Mouse (Mus musculus): ENCODE measurements around the gene Prdm16. TPM values are rescaled to one million over a fixed set of nuclear protein-coding genes. Genes with fewer than 3 reads are reported as not detected.

The Prdm16 gene
- total and polyA plus RNA-seq, 3 experiments = not detected

DNA sequence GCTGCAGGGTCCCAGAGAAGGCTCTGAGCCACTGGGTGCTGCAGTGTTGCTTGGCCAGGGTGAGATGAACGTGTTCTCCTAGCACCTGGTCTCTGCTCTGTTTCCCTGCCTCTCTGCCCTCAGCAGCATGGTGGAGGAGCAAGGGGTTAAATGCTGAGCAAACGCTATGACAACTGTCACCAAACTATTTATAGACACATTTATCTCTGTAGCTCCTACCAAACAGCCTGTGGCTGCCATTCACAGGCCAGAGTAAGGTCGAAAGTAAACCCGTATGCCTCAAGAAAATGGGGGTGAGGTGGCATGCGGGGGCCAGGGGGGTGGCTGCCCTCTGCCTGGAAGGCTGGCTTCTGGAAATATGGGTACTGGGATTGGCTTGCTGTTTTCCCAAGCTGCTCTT is 94.1 kb downstream of the Prdm16 start:
- no peak overlapping the region for H3K4me2 ChIP-seq (ENCODE audit: insufficient read depth, low read depth, poor library complexity, severe bottlenecking)
- H3K27me3 ChIP-seq (replicated peaks) = no peaks in the 10 kb centered on the region
- dilution Hi-C loops (cut with MboI; ENCODE audit: extremely low pct_ligation_motif_present, extremely low pct_unique_long_range_greater_than_20kb, low sequenced_read_pairs) = no loop called here
- in situ Hi-C loops (cut with MboI; ENCODE audit: low pct_ligation_motif_present, low pct_unique_long_range_greater_than_20kb, low sequenced_read_pairs) = no loop called here
- no peak overlapping the region for H3K27ac ChIP-seq (ENCODE audit: insufficient read depth, low read depth)
- TF ChIP-seq ZC3H11A (IDR thresholded peaks at IDR 0.05; ENCODE audit: low read depth, low read length) = no peak
- no peak for TF ChIP-seq ZNF384 (IDR thresholded peaks at IDR 0.05; ENCODE audit: low read depth, low read length)
- TF ChIP-seq NRF1 (IDR thresholded peaks at IDR 0.05; ENCODE audit: low read depth, low read length) = no peak
- no peak overlapping the region for H3K4me3 ChIP-seq (replicated peaks in 1 of 3; ENCODE audit: low read depth in 2 of 3, low read length in 2 of 3, poor library complexity in 1 of 3)
- DNase-seq (ENCODE audit: extremely low read depth) = no peak
- no peaks in the 10 kb centered on the region for H3K36me3 ChIP-seq (replicated peaks in 1 of 2; ENCODE audit: control insufficient read depth in 1 of 2, insufficient read depth in 1 of 2, low read length in 1 of 2)
- no peaks in the 10 kb centered on the region for H3K4me1 ChIP-seq (ENCODE audit: control insufficient read depth in 1 of 2, insufficient read depth in 2 of 2)
- no peaks in the 10 kb centered on the region for H3K79me2 ChIP-seq (replicated peaks; ENCODE audit: control insufficient read depth, extremely low read depth, insufficient read depth, poor library complexity, severe bottlenecking)
- peaks cover 93% of the 10 kb centered on the region for H3K9me3 ChIP-seq (replicated peaks; ENCODE audit: low read length)
- H3K9ac ChIP-seq (ENCODE audit: insufficient read depth, low read depth) = no peak overlapping the region

DNA sequence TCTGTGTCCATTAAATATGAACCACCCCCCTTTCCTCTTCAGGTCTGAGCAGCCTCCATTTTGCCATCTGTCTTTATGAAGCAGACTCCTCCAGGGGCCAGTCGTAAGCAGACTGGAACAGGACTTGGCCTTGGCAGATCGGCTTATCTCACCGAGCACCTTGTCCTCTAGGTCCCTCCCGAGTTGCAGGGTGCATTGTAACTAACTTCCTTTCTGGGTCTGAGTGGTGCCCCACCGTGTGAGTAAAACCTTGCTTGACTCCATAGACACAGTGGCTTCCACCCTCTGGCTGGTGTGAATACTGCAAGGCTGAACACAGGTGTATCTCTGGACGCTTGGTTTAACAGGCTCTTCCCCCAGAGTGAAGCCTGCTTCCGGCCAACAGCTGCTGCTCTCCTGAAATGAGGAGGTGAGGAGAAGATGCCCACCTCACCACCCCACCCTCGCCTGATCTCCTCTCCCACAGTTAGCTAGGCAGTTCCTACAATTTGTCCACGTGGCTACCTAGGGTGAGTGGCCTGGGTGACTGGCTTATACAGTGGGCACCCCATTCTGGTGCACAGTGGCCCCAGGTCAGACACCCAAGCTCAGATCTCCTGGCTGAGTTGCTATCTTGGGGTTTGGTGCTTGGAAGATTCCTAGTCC is 94.9 kb downstream of the Prdm16 start:
- no peak overlapping the region for H3K4me3 ChIP-seq (replicated peaks in 1 of 3; ENCODE audit: low read depth in 2 of 3, low read length in 2 of 3, poor library complexity in 1 of 3)
- no peak overlapping the region for H3K27ac ChIP-seq (ENCODE audit: insufficient read depth, low read depth)
- in situ Hi-C loops (cut with MboI; ENCODE audit: low pct_ligation_motif_present, low pct_unique_long_range_greater_than_20kb, low sequenced_read_pairs) (no loop called here), dilution Hi-C loops (cut with MboI; ENCODE audit: extremely low pct_ligation_motif_present, extremely low pct_unique_long_range_greater_than_20kb, low sequenced_read_pairs) (no loop called here)
- DNase-seq (ENCODE audit: extremely low read depth) = no peak
- no peak overlapping the region for H3K9ac ChIP-seq (ENCODE audit: insufficient read depth, low read depth)
- peaks cover 93% of the 10 kb centered on the region for H3K9me3 ChIP-seq (replicated peaks; ENCODE audit: low read length)
- H3K4me1 ChIP-seq (ENCODE audit: control insufficient read depth in 1 of 2, insufficient read depth in 2 of 2) = no peaks in the 10 kb centered on the region
- H3K36me3 ChIP-seq (replicated peaks in 1 of 2; ENCODE audit: control insufficient read depth in 1 of 2, insufficient read depth in 1 of 2, low read length in 1 of 2) = no peaks in the 10 kb centered on the region
- H3K27me3 ChIP-seq (replicated peaks) = no peaks in the 10 kb centered on the region
- H3K79me2 ChIP-seq (replicated peaks; ENCODE audit: control insufficient read depth, extremely low read depth, insufficient read depth, poor library complexity, severe bottlenecking) = no peaks in the 10 kb centered on the region
- H3K4me2 ChIP-seq (ENCODE audit: insufficient read depth, low read depth, poor library complexity, severe bottlenecking) = no peak overlapping the region
- TF ChIP-seq NRF1 (IDR thresholded peaks at IDR 0.05; ENCODE audit: low read depth, low read length) (no peak), TBP (conservative IDR thresholded peaks at IDR 0.05; ENCODE audit: low read depth, low read length) (no peak), SIN3A (IDR thresholded peaks at IDR 0.05; ENCODE audit: low read length) (no peak), JUN (IDR thresholded peaks at IDR 0.05; ENCODE audit: insufficient read depth, low read depth, low read length) (no peak), PAX5 (IDR thresholded peaks at IDR 0.05; ENCODE audit: low read length) (no peak), ZKSCAN1 (IDR thresholded peaks at IDR 0.05; ENCODE audit: borderline replicate concordance, low read depth, low read length) (no peak)

DNA sequence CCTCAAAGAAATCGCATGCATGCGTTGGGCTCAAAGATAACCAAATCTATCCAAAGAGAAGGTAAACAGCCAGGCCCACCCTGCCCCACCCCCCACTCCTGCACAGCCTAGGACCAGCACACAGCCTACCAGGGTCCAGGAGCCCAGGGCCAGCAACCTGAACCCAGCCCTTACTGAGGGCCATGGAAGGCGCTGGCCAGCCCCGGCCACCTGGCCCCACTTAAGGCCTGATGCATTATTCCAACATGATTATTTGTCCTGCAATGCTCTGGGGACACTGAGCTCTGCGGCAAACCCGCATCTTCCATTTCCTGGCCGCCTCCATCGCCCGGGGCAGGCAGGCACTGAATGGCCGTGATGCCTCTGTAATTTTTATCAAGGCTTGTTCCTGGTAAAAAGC is 96.0 kb downstream of the Prdm16 start:
- dilution Hi-C loops (cut with MboI; ENCODE audit: extremely low pct_ligation_motif_present, extremely low pct_unique_long_range_greater_than_20kb, low sequenced_read_pairs) = no loop called here
- H3K4me1 ChIP-seq (ENCODE audit: control insufficient read depth in 1 of 2, insufficient read depth in 2 of 2) = no peaks in the 10 kb centered on the region

More for the DNA sequence above, 96.0 kb downstream of the Prdm16 start:
- in situ Hi-C loops (cut with MboI; ENCODE audit: low pct_ligation_motif_present, low pct_unique_long_range_greater_than_20kb, low sequenced_read_pairs) = no loop called here
- no peak overlapping the region for H3K9ac ChIP-seq (ENCODE audit: insufficient read depth, low read depth)
- H3K79me2 ChIP-seq (replicated peaks; ENCODE audit: control insufficient read depth, extremely low read depth, insufficient read depth, poor library complexity, severe bottlenecking) = no peaks in the 10 kb centered on the region
- no peaks in the 10 kb centered on the region for H3K27me3 ChIP-seq (replicated peaks)
- TF ChIP-seq TBP (conservative IDR thresholded peaks at IDR 0.05; ENCODE audit: low read depth, low read length) (no peak), USF1 (IDR thresholded peaks at IDR 0.05; ENCODE audit: low read depth, low read length) (no peak), MYC (IDR thresholded peaks at IDR 0.05; ENCODE audit: low read depth, low read length) (no peak), JUN (IDR thresholded peaks at IDR 0.05; ENCODE audit: insufficient read depth, low read depth, low read length) (no peak), CHD1 (IDR thresholded peaks at IDR 0.05; ENCODE audit: low read depth, low read length) (no peak), IRF4 (IDR thresholded peaks at IDR 0.05; ENCODE audit: low read depth, low read length) (no peak), MAX (IDR thresholded peaks at IDR 0.05; ENCODE audit: low read length) (no peak), SMC3 (IDR thresholded peaks at IDR 0.05; ENCODE audit: low read depth, low read length) (no peak), PAX5 (IDR thresholded peaks at IDR 0.05; ENCODE audit: low read length) (no peak)
- H3K4me2 ChIP-seq (ENCODE audit: insufficient read depth, low read depth, poor library complexity, severe bottlenecking) = no peak overlapping the region
- H3K4me3 ChIP-seq (replicated peaks in 1 of 3; ENCODE audit: low read depth in 2 of 3, low read length in 2 of 3, poor library complexity in 1 of 3) = no peak overlapping the region
- H3K27ac ChIP-seq (ENCODE audit: insufficient read depth, low read depth) = no peak overlapping the region
- H3K36me3 ChIP-seq (replicated peaks in 1 of 2; ENCODE audit: control insufficient read depth in 1 of 2, insufficient read depth in 1 of 2, low read length in 1 of 2) = no peaks in the 10 kb centered on the region
- H3K9me3 ChIP-seq (replicated peaks; ENCODE audit: low read length) = peaks cover 95% of the 10 kb centered on the region
- no peak for DNase-seq (ENCODE audit: extremely low read depth)
